Mouse (Mus musculus) thymus, postnatal 14 days (tissue): ENCODE results near the gene Vmn1r121.
"Not testable (repeated sequence)": the region's sequence is repeated elsewhere in the genome, so short reads cannot be mapped to it uniquely, and the experiment has no call there.

Source experiments
- DNase-seq: peaks from one replicate; pipeline ENCODE4 v3.0.0; 2021

Gene Vmn1r121

GRCm38 (mm10) chr7:21098413-21098812 lies at the start of gene Vmn1r121:
Gene Vmn1r121, minus strand, starts transcription at chr7:21098513.
- DNase-seq, result not testable (repeated sequence)

DNA sequence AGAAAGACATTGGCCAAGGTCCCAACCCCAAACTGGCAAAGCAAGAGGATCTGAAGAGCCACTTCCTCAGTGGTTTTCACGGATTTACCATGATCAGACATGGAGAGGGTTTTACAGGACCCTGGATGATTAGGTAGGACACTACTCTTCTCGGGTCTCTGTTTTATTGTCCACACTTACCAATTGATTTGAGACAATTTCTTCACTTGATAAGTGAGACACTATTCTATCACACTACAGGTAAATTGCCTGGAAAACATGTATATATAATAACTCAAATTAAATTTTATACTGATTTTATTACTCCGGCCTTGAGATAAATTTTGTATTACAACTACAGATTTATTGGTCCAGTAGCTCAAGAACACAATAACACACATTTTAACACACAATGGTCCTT lies 35.7 kb upstream of the Vmn1r121 start, which contains the start of gene Vmn1r122:
TSS of gene Vmn1r122 (minus strand) at position 101 of the 400 bp plus-strand sequence.
- DNase-seq, result not testable (repeated sequence)

- not testable (repeated sequence) for DNase-seq
Measured at GRCm38 (mm10) chr7:21053684-21054083, 44.6 kb downstream of the Vmn1r121 start, which contains the start of gene Vmn1r120. Gene Vmn1r120, minus strand, starts transcription at chr7:21053784.
